Mouse (Mus musculus) erythroblast, embryonic 14.5 days (primary cell): ENCODE measurements around the gene Serpinf1.

Experiments used
- GATA1 ChIP-seq: IDR thresholded peaks from 2 replicates; pipeline ENCODE4 v1.6.1; 2012; ENCODE audit warnings: low read length, inconsistent platforms, mixed read lengths
- TAL1 ChIP-seq: IDR thresholded peaks from 3 replicates; pipeline ENCODE4 v1.6.1; 2012; ENCODE audit warnings: low read length, inconsistent platforms, mixed read lengths

GRCm38 (mm10) chr11:75455041-75455736 lies 32.7 kb upstream of the Serpinf1 start:
- TF ChIP-seq GATA1 (no peak), TAL1 (no peak)
